Mouse (Mus musculus) thymus, adult 2 months (tissue): ENCODE data around the gene Otogl.

ENCODE experiments used
- CTCF ChIP-seq: fragments of 200-500 bp; IDR thresholded peaks from 2 replicates; pipeline ENCODE4 v1.5.1; 2012; ENCODE audit warnings: mild to moderate bottlenecking, control low read depth, low read length, moderate library complexity, borderline replicate concordance; ENCODE audit not compliant: control insufficient read depth, poor library complexity, insufficient read depth; ENCODE audit errors: extremely low read depth
- POLR2A ChIP-seq: fragments of 200-500 bp; IDR thresholded peaks from 2 replicates; pipeline ENCODE4 v1.6.1; 2012; ENCODE audit warnings: mild to moderate bottlenecking, low read length, control low read depth, moderate library complexity; ENCODE audit not compliant: control insufficient read depth, poor library complexity, insufficient read depth; ENCODE audit errors: extremely low read depth

DNA sequence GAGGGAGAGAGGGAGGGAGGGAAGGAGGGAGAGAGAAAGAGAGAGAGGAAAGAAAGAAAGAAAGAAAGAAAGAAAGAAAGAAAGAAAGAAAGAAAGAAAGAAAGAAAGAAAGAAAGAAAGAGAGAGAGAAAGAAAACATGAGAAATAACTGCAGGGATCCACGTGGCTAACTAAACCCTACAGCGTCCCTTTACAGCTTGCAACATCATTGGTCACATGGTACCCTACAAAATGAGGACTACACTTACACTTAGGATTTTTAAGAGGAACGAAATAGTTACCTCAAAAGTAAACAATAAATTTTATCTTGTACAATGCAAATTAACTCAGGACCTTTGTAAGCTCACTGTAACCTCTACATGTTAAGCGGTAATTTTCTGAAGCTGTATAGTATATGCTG, 15.8 kb downstream of the Otogl start:
- TF ChIP-seq CTCF (no peak), POLR2A (no peak)
